Mouse (Mus musculus): ENCODE results near the gene Vpreb1.

DNA sequence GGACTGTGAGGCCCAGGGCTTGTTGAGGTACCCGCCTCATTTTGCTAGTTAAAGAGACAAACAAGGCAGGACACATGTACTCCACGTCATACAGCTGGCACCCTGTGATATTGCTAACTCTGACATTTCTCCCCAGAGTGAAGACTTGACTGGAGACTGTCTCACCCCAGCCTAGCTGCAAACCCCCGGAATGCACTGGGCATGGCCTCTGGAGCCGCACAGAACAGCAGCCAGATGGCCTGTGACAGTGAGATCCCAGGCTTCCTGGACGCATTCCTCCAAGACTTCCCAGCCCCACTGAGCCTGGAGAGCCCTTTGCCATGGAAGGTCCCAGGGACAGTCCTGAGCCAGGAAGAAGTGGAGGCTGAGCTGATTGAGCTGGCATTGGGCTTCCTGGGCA is 32.5 kb upstream of the Vpreb1 start:
- TF ChIP-seq CTCF (IDR thresholded peaks at IDR 0.05; ENCODE audit: low read depth) (no peak), EP300 (IDR thresholded peaks at IDR 0.05; ENCODE audit: low read depth) (no peak)
